Mouse (Mus musculus) thymus, adult 2 months (tissue): ENCODE results near the gene Ccdc33. TPM values are rescaled to one million over a fixed set of nuclear protein-coding genes. Genes with fewer than 3 reads are reported as not detected.

Experiments
- DNase-seq: peaks from one replicate; pipeline ENCODE4 v3.0.0; 2021
- H3K27ac ChIP-seq: fragments of 200-500 bp; 2 replicates; pipeline ENCODE4 v1.5.1; 2012; ENCODE audit warnings: low read length, control low read depth; ENCODE audit not compliant: control insufficient read depth, insufficient read depth
- H3K27me3 ChIP-seq: fragments of 200-500 bp; 2 replicates; pipeline ENCODE4 v1.6.1; 2012; ENCODE audit warnings: mild to moderate bottlenecking, low read length, moderate library complexity, mixed read lengths; ENCODE audit not compliant: control insufficient read depth, insufficient read depth
- H3K36me3 ChIP-seq: fragments of 200-500 bp; 2 replicates; pipeline ENCODE4 v1.6.1; 2012; ENCODE audit warnings: mild to moderate bottlenecking, low read length, moderate library complexity; ENCODE audit not compliant: control insufficient read depth, insufficient read depth
- H3K4me1 ChIP-seq: fragments of 200-500 bp; replicated peaks from 2 replicates; pipeline ENCODE4 v1.6.1; 2012; ENCODE audit warnings: low read length; ENCODE audit not compliant: control insufficient read depth, insufficient read depth
- H3K4me3 ChIP-seq: fragments of 200-500 bp; 2 replicates; pipeline ENCODE4 v1.5.1; 2012; ENCODE audit warnings: mild to moderate bottlenecking, low read length, control low read depth, moderate library complexity; ENCODE audit not compliant: control insufficient read depth, insufficient read depth
- CTCF ChIP-seq: fragments of 200-500 bp; IDR thresholded peaks from 2 replicates; pipeline ENCODE4 v1.5.1; 2012; ENCODE audit warnings: mild to moderate bottlenecking, control low read depth, low read length, moderate library complexity, borderline replicate concordance; ENCODE audit not compliant: control insufficient read depth, poor library complexity, insufficient read depth; ENCODE audit errors: extremely low read depth
- POLR2A ChIP-seq: fragments of 200-500 bp; IDR thresholded peaks from 2 replicates; pipeline ENCODE4 v1.6.1; 2012; ENCODE audit warnings: mild to moderate bottlenecking, low read length, control low read depth, moderate library complexity; ENCODE audit not compliant: control insufficient read depth, poor library complexity, insufficient read depth; ENCODE audit errors: extremely low read depth
- WGBS: fragments of 180-500 bp; shearing (Covaris S2); methylation state at CpG from one replicate; pipeline ENCODE4 v1.1.7; 2018; 5-methylcytosine and 5-hydroxymethylcytosine counted together
- polyA plus RNA-seq: library from polyadenylated mRNA; depleted of rRNA; stranded (reverse); fragments of >200 nt; gene quantifications from 2 replicates; pipeline ENCODE4 v1.2.3, GENCODE M21; 2012

The Ccdc33 gene
- polyA plus RNA-seq, 1 experiment = 1.2 TPM

DNA sequence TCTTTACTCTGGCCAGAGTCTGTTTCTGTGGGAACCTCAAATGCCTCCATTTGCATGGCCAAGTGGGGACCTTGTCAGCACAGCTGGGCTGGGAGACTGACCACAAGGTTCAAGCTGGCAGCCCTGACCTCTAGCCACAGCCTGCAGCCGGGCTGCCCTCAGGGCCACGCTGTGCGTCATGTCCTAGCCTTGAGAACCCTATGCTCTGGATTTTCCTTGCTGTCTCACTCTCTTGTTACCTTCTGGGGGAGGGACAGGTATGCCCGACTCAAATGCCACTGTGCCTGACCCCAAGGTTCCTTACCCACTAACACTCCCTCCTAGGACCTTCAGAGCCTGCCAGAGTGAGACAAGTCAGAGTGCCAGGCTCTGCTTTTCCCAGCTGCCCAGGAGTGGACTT lies 81.7 kb downstream of the Ccdc33 start:
- DNase-seq = no peak
- H3K4me3 ChIP-seq = no peak overlapping the region
- TF ChIP-seq POLR2A (no peak), CTCF (no peak)
- no peak overlapping the region for H3K27ac ChIP-seq
- WGBS = 89% methylated on average over 4 of the region's 4 CpGs
- no peaks in the 10 kb centered on the region for H3K36me3 ChIP-seq
- no peaks in the 10 kb centered on the region for H3K27me3 ChIP-seq
- H3K4me1 ChIP-seq = no peaks in the 10 kb centered on the region

DNA sequence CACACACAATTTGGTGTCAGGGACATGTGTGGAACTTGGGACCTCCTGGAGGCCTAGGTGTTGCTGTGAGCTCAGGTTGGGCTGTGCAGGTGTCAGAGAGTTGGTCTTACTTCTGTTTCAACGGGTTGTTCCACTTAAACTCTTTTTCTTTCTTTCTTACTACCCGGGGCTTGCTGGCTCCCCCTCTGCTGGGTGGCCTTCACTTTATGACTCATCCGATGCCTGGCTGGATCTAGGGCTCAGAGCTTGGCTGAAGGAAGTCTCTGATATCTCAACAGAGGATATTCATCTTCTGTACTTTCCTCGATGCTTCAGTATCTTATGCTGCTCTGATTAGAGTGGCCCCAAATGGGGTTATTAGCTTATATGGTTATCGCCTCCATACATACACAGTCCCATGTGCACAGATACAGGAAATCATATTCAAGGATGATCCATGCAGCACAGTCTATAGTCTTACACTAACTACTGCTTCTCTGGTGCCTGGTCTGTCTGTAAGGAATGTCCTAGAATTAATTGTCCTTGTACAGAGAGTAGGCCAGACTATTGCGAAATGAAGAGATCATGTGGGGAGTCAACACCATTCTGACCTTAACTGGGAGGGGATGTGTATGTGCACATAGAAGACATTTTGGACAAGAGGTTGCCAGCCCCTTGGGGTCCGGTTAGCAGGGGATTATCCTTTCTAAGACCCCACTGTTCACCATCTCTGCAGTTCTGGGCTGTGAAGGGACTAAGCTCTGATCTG lies 82.5 kb downstream of the Ccdc33 start:
- Histone ChIP-seq H3K27ac (no peak overlapping the region), H3K27me3 (no peaks in the 10 kb centered on the region), H3K4me3 (no peak overlapping the region), H3K36me3 (no peaks in the 10 kb centered on the region), H3K4me1 (no peaks in the 10 kb centered on the region)
- no peak for DNase-seq
- 73% methylated on average over 7 of the region's 7 CpGs for WGBS
- TF ChIP-seq CTCF = no peak
- TF ChIP-seq POLR2A = no peak

DNA sequence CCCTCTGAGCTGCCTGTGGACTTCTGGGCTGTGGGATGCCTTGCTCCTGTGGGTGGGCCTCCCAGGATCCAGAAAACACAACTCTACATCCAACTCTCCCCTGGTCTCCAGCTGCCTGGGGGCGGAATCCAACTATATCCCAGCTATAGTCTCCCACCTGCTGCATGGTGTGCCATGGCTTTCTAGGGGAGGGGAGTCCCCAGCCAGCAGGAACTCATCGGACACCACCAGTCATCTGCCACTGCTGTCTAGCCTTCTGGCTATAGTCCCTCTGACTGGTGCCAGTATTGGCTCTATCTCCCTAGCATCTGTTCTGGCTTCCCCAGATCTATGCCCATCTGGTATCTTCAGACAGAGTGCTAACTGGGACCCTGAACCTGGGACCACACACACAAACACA lies 83.1 kb downstream of the Ccdc33 start:
- WGBS = 83% methylated on average over 2 of the region's 2 CpGs
- DNase-seq = no peak
- H3K27me3 ChIP-seq = no peaks in the 10 kb centered on the region
- H3K36me3 ChIP-seq = no peaks in the 10 kb centered on the region
- H3K4me3 ChIP-seq = no peak overlapping the region
- H3K4me1 ChIP-seq = no peaks in the 10 kb centered on the region
- TF ChIP-seq POLR2A = no peak
- TF ChIP-seq CTCF = no peak
- H3K27ac ChIP-seq = no peak overlapping the region

DNA sequence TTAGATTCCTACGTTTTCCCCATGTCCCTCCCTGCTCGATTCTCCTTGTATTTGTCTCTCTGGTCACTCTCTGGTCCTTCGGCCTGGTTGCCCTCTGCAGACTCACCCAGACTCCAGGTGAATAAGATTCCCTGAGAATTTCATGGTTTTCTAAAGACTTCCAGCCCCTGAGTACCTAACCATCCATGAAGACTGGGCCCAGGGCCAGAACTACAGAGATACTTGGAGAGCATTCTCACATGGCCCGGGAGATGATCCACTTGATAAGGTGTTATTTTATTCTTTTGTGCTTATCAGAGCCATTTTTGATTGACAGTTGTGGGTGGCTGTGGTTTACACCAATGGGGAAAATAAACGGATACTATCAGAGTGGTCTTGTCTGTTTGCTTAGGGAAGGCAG lies 86.7 kb downstream of the Ccdc33 start:
- H3K4me3 ChIP-seq = no peak overlapping the region
- no peaks in the 10 kb centered on the region for H3K36me3 ChIP-seq
- DNase-seq = no peak
- H3K27ac ChIP-seq = no peak overlapping the region
- WGBS = 73% methylated on average over 5 of the region's 5 CpGs
- H3K27me3 ChIP-seq = no peaks in the 10 kb centered on the region
- TF ChIP-seq POLR2A (no peak), CTCF (no peak)
- no peaks in the 10 kb centered on the region for H3K4me1 ChIP-seq

DNA sequence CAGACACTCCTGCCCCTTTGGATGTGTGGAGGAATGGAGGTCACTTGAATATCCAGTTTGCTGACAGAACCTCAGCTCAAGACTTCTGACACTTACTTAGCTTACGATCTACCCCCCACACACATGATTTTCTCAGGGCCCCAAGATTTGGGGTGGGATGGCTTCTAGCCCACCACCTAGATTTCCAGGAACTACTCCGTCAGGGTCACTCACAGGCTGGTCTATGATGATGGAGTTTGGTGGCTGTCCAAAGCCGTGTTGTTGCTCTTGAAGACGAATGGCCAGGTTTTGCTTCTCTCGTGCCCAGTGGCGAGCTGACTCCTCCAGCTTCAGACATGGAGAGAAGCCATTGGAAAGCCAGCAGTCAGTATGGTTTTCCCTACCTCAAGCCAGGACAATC lies 89.0 kb downstream of the Ccdc33 start:
- Histone ChIP-seq H3K4me1 (no peaks in the 10 kb centered on the region), H3K27me3 (no peaks in the 10 kb centered on the region), H3K27ac (no peak overlapping the region), H3K36me3 (no peaks in the 10 kb centered on the region), H3K4me3 (no peak overlapping the region)
- 95% methylated on average over 6 of the region's 6 CpGs for WGBS
- no peak for TF ChIP-seq CTCF
- no peak for TF ChIP-seq POLR2A
- no peak for DNase-seq

DNA sequence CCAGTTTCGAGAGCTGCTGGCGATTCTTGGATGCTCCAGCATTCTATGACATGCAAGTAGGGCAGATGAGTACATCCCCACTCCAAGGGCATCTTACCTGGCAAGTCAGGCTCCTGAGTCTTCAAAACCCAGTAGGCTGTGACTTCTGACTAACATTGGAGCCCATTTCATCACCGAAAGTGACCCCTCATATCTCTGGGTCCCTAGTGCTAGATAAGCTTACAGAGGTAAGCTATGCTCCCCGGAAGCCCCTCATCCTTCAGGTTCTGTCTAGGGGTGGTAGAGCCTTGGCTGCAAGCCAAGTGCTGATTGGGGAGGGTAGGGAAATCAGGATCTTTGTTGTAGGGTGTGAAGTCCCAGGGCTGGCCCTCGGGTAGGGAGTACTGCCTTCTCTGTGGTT lies 89.8 kb downstream of the Ccdc33 start:
- Histone ChIP-seq H3K27me3 (no peaks in the 10 kb centered on the region), H3K27ac (no peak overlapping the region), H3K4me3 (no peak overlapping the region), H3K36me3 (no peaks in the 10 kb centered on the region), H3K4me1 (no peaks in the 10 kb centered on the region)
- no peak for DNase-seq
- TF ChIP-seq CTCF (no peak), POLR2A (no peak)
- WGBS = 81% methylated on average over 5 of the region's 5 CpGs
